Mouse (Mus musculus): ENCODE data around the gene Agfg1. TPM values are rescaled to one million over a fixed set of nuclear protein-coding genes. Genes with fewer than 3 reads are reported as not detected.
"Not testable (repeated sequence)": the region's sequence is repeated elsewhere in the genome, so short reads cannot be mapped to it uniquely, and the experiment has no call there.

Gene Agfg1
- polyA plus RNA-seq, 2 experiments = 39.6 to 41.8 TPM

- H3K4me1 ChIP-seq (ENCODE audit: control insufficient read depth, insufficient read depth, low read length); H3K9me3 ChIP-seq (ENCODE audit: control insufficient read depth, low read length); H3K27me3 ChIP-seq (ENCODE audit: control insufficient read depth, insufficient read depth, low read length); ATAC-seq (ENCODE audit: low FRiP score, low read depth); H3K27ac ChIP-seq (replicated peaks; ENCODE audit: low read depth, low read length); H3K36me3 ChIP-seq (ENCODE audit: control insufficient read depth, insufficient read depth, low read length); DNase-seq (ENCODE audit: low spot score); H3K4me3 ChIP-seq (replicated peaks; ENCODE audit: low read length); H3K4me2 ChIP-seq (replicated peaks; ENCODE audit: low read depth, low read length, severe bottlenecking); H3K9ac ChIP-seq (ENCODE audit: low read depth, low read length, severe bottlenecking): not testable (repeated sequence)
- WGBS = 100% methylated on average over 2 of the region's 2 CpGs
These were observed 106.7 kb downstream of the Agfg1 start for GRCm38 (mm10) chr1:82946029-82946428.

DNA sequence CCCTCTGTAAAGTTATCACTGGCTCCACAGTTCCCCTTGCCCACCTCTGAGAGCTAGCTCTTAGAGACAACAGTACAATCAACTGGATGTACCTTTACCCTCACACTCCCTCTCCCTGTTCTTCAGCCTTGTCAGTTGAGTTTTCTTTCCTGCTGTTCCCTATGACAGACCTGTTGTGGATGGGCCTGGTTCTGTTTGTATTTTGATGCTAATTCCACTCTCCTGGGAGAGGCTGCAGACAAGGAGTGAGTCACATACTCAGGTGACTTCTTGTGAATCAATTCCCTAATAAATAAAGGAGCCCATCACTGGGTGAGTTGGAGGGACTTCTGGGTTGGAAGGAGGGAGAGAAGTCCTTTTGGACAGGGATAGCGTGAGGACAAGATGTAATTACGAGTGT, 109.3 kb downstream of the Agfg1 start:
- Histone ChIP-seq H3K4me1 (ENCODE audit: control insufficient read depth, insufficient read depth, low read length) (no peaks in the 10 kb centered on the region), H3K9me3 (ENCODE audit: control insufficient read depth, low read length) (no peaks in the 10 kb centered on the region), H3K4me3 (replicated peaks; ENCODE audit: low read length) (no peak overlapping the region), H3K9ac (ENCODE audit: low read depth, low read length, severe bottlenecking) (no peak overlapping the region), H3K27ac (replicated peaks; ENCODE audit: low read depth, low read length) (no peak overlapping the region), H3K36me3 (ENCODE audit: control insufficient read depth, insufficient read depth, low read length) (no peaks in the 10 kb centered on the region), H3K27me3 (ENCODE audit: control insufficient read depth, insufficient read depth, low read length) (no peaks in the 10 kb centered on the region), H3K4me2 (replicated peaks; ENCODE audit: low read depth, low read length, severe bottlenecking) (no peak overlapping the region)
- 77% methylated on average over 2 of the region's 2 CpGs for WGBS
- TF ChIP-seq POLR2A (IDR thresholded peaks at IDR 0.05; ENCODE audit: borderline replicate concordance, extremely low read depth, insufficient read depth, insufficient read length) = no peak
- DNase-seq (ENCODE audit: low spot score) (no peak), ATAC-seq (ENCODE audit: low FRiP score, low read depth) (no peak)

Small RNAs within 50 kb of the gene (microRNA-seq; reads per million reads assigned to microRNA genes)
- gene Gm22396 = 0.69 reads per million

Other genes starting within 250 kb of the Agfg1 start
- gene Mff, start 114.6 kb upstream of the Agfg1 start, polyA plus RNA-seq (2012; rRNA removed) = 150 and 176 TPM in 2 replicates
- 223 and 224 TPM in 2 replicates for gene Mff, start 114.6 kb upstream of the Agfg1 start, polyA plus RNA-seq (2014; fragmentation: Nextera tagmentation; extraction: Ambion mirVana)
- not detected in 2 replicates for gene Tm4sf20, start 71.0 kb upstream of the Agfg1 start, polyA plus RNA-seq (2012; rRNA removed)
- not detected in 2 replicates for gene Tm4sf20, start 71.0 kb upstream of the Agfg1 start, polyA plus RNA-seq (2014; fragmentation: Nextera tagmentation; extraction: Ambion mirVana)
- not detected in 2 replicates for gene Gm47791, start 68.2 kb upstream of the Agfg1 start, polyA plus RNA-seq (2012; rRNA removed)
- not detected in 2 replicates for gene Gm47791, start 68.2 kb upstream of the Agfg1 start, polyA plus RNA-seq (2014; fragmentation: Nextera tagmentation; extraction: Ambion mirVana)
- 0.55 and 1.9 TPM in 2 replicates for gene A030005L19Rik, start 73.8 kb downstream of the Agfg1 start, polyA plus RNA-seq (2012; rRNA removed)
- gene A030005L19Rik, start 73.8 kb downstream of the Agfg1 start, polyA plus RNA-seq (2014; fragmentation: Nextera tagmentation; extraction: Ambion mirVana) = 0.23 TPM in 1 of 2 replicates, not detected in the other
- not detected in 2 replicates for gene A030014E15Rik, start 85.4 kb downstream of the Agfg1 start, polyA plus RNA-seq (2012; rRNA removed)
- not detected in 2 replicates for gene A030014E15Rik, start 85.4 kb downstream of the Agfg1 start, polyA plus RNA-seq (2014; fragmentation: Nextera tagmentation; extraction: Ambion mirVana)
- 0.08 TPM in 1 of 2 replicates, not detected in the other for gene Gm6217, start 91.9 kb downstream of the Agfg1 start, polyA plus RNA-seq (2012; rRNA removed)
- not detected in 2 replicates for gene Gm6217, start 91.9 kb downstream of the Agfg1 start, polyA plus RNA-seq (2014; fragmentation: Nextera tagmentation; extraction: Ambion mirVana)
- 0.08 TPM in 1 of 2 replicates, not detected in the other for gene A030003K21Rik, start 103.9 kb downstream of the Agfg1 start, polyA plus RNA-seq (2012; rRNA removed)
- 0.33 TPM in 1 of 2 replicates, not detected in the other for gene A030003K21Rik, start 103.9 kb downstream of the Agfg1 start, polyA plus RNA-seq (2014; fragmentation: Nextera tagmentation; extraction: Ambion mirVana)
- gene Gm7544, start 116.5 kb downstream of the Agfg1 start, polyA plus RNA-seq (2012; rRNA removed) = 0.14 TPM in 1 of 2 replicates, not detected in the other
- gene Gm7544, start 116.5 kb downstream of the Agfg1 start, polyA plus RNA-seq (2014; fragmentation: Nextera tagmentation; extraction: Ambion mirVana) = not detected in 2 replicates
- not detected in 2 replicates for gene Gm47955, start 120.8 kb downstream of the Agfg1 start, polyA plus RNA-seq (2012; rRNA removed)
- not detected in 2 replicates for gene Gm47955, start 120.8 kb downstream of the Agfg1 start, polyA plus RNA-seq (2014; fragmentation: Nextera tagmentation; extraction: Ambion mirVana)
- not detected in 2 replicates for gene Gm47959, start 161.1 kb downstream of the Agfg1 start, polyA plus RNA-seq (2012; rRNA removed)
- gene Gm47959, start 161.1 kb downstream of the Agfg1 start, polyA plus RNA-seq (2014; fragmentation: Nextera tagmentation; extraction: Ambion mirVana) = not detected in 2 replicates
- 1.2 and 1.3 TPM in 2 replicates for gene Slc19a3, start 199.0 kb downstream of the Agfg1 start, polyA plus RNA-seq (2012; rRNA removed)
- gene Slc19a3, start 199.0 kb downstream of the Agfg1 start, polyA plus RNA-seq (2014; fragmentation: Nextera tagmentation; extraction: Ambion mirVana) = 0.35 and 0.54 TPM in 2 replicates
- gene Krtap28-10, start 203.0 kb downstream of the Agfg1 start, polyA plus RNA-seq (2012; rRNA removed) = not detected in 2 replicates
- gene Krtap28-10, start 203.0 kb downstream of the Agfg1 start, polyA plus RNA-seq (2014; fragmentation: Nextera tagmentation; extraction: Ambion mirVana) = not detected in 2 replicates
- gene Gm47969, start 205.4 kb downstream of the Agfg1 start, polyA plus RNA-seq (2012; rRNA removed) = not detected in 2 replicates
- gene Gm47969, start 205.4 kb downstream of the Agfg1 start, polyA plus RNA-seq (2014; fragmentation: Nextera tagmentation; extraction: Ambion mirVana) = not detected in 2 replicates
- not detected in 2 replicates for gene A030005K14Rik, start 219.9 kb downstream of the Agfg1 start, polyA plus RNA-seq (2012; rRNA removed)
- not detected in 2 replicates for gene A030005K14Rik, start 219.9 kb downstream of the Agfg1 start, polyA plus RNA-seq (2014; fragmentation: Nextera tagmentation; extraction: Ambion mirVana)
- gene Krtap28-13, start 221.4 kb downstream of the Agfg1 start, polyA plus RNA-seq (2012; rRNA removed) = 0.09 and 0.13 TPM in 2 replicates
- not detected in 2 replicates for gene Krtap28-13, start 221.4 kb downstream of the Agfg1 start, polyA plus RNA-seq (2014; fragmentation: Nextera tagmentation; extraction: Ambion mirVana)

Data from limb, embryonic 14.5 days (tissue).